Mouse (Mus musculus) midbrain, embryonic 14.5 days (tissue): ENCODE data around the gene Plxnb2. TPM values are rescaled to one million over a fixed set of nuclear protein-coding genes. Genes with fewer than 3 reads are reported as not detected.
A peak's percentile ranks its signal among the peaks of the same experiment; 100 is the strongest.

Experiments used
- ATAC-seq: fragments of 200-750 bp; cut with Nextera tagmentation; 2 replicates; pipeline ENCODE4 v1.8.0; 2017; ENCODE audit warnings: moderate number of reproducible peaks, moderate library complexity; ENCODE audit not compliant: low FRiP score, low TSS enrichment
- DNase-seq: peaks from one replicate; pipeline ENCODE4 v3.0.0-alpha.2; 2015
- H3K27ac ChIP-seq: fragments of 300-500 bp; sonication (generic); replicated peaks from 2 replicates; pipeline ENCODE4 v1.5.1; 2014; ENCODE audit warnings: mild to moderate bottlenecking, low read depth, low read length, moderate library complexity
- H3K27me3 ChIP-seq: fragments of 300-500 bp; sonication (generic); 2 replicates; pipeline ENCODE4 v1.6.1; 2014; ENCODE audit warnings: low read length, control low read depth, mixed read lengths; ENCODE audit not compliant: control insufficient read depth, insufficient read depth
- H3K36me3 ChIP-seq: fragments of 300-500 bp; sonication (generic); 2 replicates; pipeline ENCODE4 v1.6.1; 2014; ENCODE audit warnings: low read length, control low read depth; ENCODE audit not compliant: control insufficient read depth, insufficient read depth
- H3K4me1 ChIP-seq: fragments of 300-500 bp; sonication (generic); 2 replicates; pipeline ENCODE4 v1.6.1; 2014; ENCODE audit warnings: mild to moderate bottlenecking, antibody characterized with exemption, low read length, control low read depth; ENCODE audit not compliant: control insufficient read depth, insufficient read depth
- H3K4me2 ChIP-seq: fragments of 300-500 bp; sonication (generic); 2 replicates; pipeline ENCODE4 v1.6.1; 2014; ENCODE audit warnings: mild to moderate bottlenecking, low read length, moderate library complexity
- H3K4me3 ChIP-seq: fragments of 300-500 bp; sonication (generic); replicated peaks from 2 replicates; pipeline ENCODE4 v1.5.1; 2014; ENCODE audit warnings: low read depth, low read length
- H3K9ac ChIP-seq: fragments of 300-500 bp; sonication (generic); replicated peaks from 2 replicates; pipeline ENCODE4 v1.6.1; 2014; ENCODE audit warnings: mild to moderate bottlenecking, low read length, moderate library complexity
- H3K9me3 ChIP-seq: fragments of 300-500 bp; sonication (generic); 2 replicates; pipeline ENCODE4 v1.6.1; 2016; ENCODE audit warnings: low read length, control low read depth, mixed read lengths; ENCODE audit not compliant: control insufficient read depth
- WGBS: fragments of 180-500 bp; shearing (Covaris S2); extraction: QIAGEN DNeasy Blood & Tissue Kit; methylation state at CpG from one replicate; pipeline ENCODE4 v1.1.7; 2014; 5-methylcytosine and 5-hydroxymethylcytosine counted together
- polyA plus RNA-seq: library from polyadenylated mRNA; unstranded; fragments of >200 nt; fragmentation: Nextera tagmentation; extraction: Ambion mirVana; gene quantifications from 2 replicates; pipeline ENCODE4 v1.2.1, GENCODE M21; 2014

Plxnb2 gene
- polyA plus RNA-seq, 1 experiment from 2014 or later, result 107 TPM

DNA sequence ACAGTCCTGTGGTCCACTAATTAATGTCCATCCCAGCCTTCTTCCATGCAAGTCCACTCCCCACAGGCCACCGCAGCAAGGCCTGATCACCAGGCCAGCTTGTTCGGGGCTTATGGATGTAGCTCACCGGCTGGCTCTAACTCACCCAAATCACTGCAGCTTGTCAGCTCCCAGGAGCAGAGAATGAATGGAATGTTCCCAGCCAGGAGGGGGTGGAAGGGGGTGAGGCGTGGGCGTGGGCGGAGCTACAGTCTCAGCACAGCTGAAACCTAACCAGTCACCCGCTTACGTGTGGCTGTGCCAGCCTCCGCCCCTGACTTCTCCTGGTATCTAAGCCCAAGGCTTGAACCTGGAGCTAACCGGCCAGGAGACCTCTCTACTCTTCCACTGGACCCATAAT, 11.2 kb downstream of the Plxnb2 start:
- 0 out of 2 replicates have a peak overlapping the region, but pooled peaks have one; percentile 7 for H3K4me2 ChIP-seq
- WGBS, result 8% methylated on average over 10 of the region's 10 CpGs
- no peak overlapping the region for H3K9ac ChIP-seq
- no peaks in the 10 kb centered on the region for H3K9me3 ChIP-seq
- H3K4me3 ChIP-seq, result no peak overlapping the region
- 0 out of 2 replicates have a peak overlapping the region, but pooled peaks have one; percentile 0 for H3K27ac ChIP-seq
- no peaks in the 10 kb centered on the region for H3K27me3 ChIP-seq
- H3K36me3 ChIP-seq, result peaks cover 51% of the 10 kb centered on the region
- peak; percentile 71 for DNase-seq
- H3K4me1 ChIP-seq, result peaks cover 39% of the 10 kb centered on the region
- no peak for ATAC-seq

DNA sequence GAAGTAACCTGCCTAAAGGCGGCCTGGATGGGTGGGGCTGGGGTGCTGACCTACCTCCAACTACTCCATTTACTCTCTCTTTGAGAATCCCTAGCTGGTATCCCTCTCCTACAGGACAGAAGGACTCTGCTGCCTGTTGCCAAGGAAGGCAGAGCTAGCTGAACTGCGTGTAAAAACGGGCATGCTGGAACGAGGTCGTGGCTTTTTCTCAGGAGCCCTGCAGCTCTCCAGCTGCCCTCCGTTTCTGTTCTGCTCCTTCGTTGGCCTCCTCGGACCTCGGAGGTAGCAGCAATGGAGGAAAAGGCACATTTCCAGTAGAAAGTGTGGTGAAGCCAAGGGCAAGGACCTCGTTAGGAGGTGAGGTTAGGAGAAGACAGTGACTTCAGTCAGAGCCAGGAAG, 11.7 kb downstream of the Plxnb2 start:
- Histone ChIP-seq H3K4me2 (no peak overlapping the region), H3K27ac (0 out of 2 replicates have a peak overlapping the region, but pooled peaks have one; percentile 0), H3K27me3 (no peaks in the 10 kb centered on the region), H3K9ac (no peak overlapping the region), H3K36me3 (peaks cover 56% of the 10 kb centered on the region), H3K4me1 (peaks cover 34% of the 10 kb centered on the region), H3K4me3 (no peak overlapping the region), H3K9me3 (no peaks in the 10 kb centered on the region)
- WGBS, result 61% methylated on average over 10 of the region's 10 CpGs
- ATAC-seq (no peak), DNase-seq (no peak)

GRCm38 (mm10) chr15:89165478-89165877, 15.1 kb downstream of the Plxnb2 start:
- Histone ChIP-seq H3K4me3 (no peak overlapping the region), H3K9me3 (no peaks in the 10 kb centered on the region), H3K27ac (no peak overlapping the region), H3K4me1 (peaks cover 10% of the 10 kb centered on the region; the same call in 1 of the 2 replicates), H3K9ac (no peak overlapping the region), H3K27me3 (no peaks in the 10 kb centered on the region), H3K36me3 (peaks cover 91% of the 10 kb centered on the region), H3K4me2 (no peak overlapping the region)
- ATAC-seq (no peak), DNase-seq (no peak)
- WGBS, result 97% methylated on average over 12 of the region's 12 CpGs

DNA sequence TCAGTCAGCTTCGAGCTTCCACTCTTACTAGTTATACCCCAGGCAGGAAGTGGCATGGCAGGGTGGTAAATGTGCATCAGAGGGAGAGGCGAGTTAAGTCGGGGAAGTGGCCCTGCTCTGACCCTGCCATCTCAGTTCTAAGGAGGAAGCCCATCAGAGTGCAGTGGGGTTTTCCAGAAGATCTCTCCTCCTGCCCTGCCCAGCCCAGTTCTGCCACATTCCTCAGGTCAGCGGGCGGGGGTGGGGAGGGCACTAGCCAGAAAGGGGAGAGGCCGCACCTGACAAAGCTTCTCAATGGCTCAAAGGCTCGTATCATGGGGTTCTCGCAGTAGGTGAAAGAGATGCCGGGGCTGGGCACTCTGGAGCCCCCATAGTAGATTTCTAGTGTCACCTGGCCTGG, 19.2 kb downstream of the Plxnb2 start:
- no peaks in the 10 kb centered on the region for H3K9me3 ChIP-seq
- ATAC-seq, result no peak
- no peak for DNase-seq
- no peak overlapping the region for H3K4me3 ChIP-seq
- H3K27me3 ChIP-seq, result no peaks in the 10 kb centered on the region
- H3K36me3 ChIP-seq, result peaks cover 100% of the 10 kb centered on the region
- no peak overlapping the region for H3K27ac ChIP-seq
- WGBS, result 89% methylated on average over 9 of the region's 9 CpGs
- no peak overlapping the region for H3K9ac ChIP-seq
- H3K4me2 ChIP-seq, result no peak overlapping the region
- no peaks in the 10 kb centered on the region for H3K4me1 ChIP-seq

DNA sequence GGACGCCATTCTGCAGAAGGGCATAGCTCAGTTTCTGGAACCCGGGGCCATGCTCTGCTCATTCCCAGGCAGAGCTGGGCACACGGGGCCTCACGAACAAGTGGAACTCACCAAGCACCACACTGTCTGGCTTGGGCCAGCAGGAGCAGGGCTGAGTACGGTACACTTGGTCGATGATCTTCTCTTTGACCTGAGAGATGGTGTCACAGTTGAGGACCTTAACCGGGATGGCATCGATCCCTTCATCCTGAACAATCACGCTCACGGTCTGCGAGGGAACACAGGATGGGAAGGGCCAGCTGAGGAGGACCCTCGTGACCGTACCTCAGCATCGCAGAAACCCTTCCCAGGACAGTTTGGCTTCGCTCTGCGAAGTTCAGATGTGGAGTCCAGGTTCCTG, 22.1 kb downstream of the Plxnb2 start:
- Histone ChIP-seq H3K4me3 (no peak overlapping the region), H3K4me2 (no peak overlapping the region), H3K9me3 (no peaks in the 10 kb centered on the region), H3K36me3 (peaks cover 100% of the 10 kb centered on the region), H3K27me3 (no peaks in the 10 kb centered on the region), H3K27ac (no peak overlapping the region), H3K4me1 (no peaks in the 10 kb centered on the region), H3K9ac (no peak overlapping the region)
- ATAC-seq (no peak), DNase-seq (no peak)
- WGBS, result 95% methylated on average over 16 of the region's 16 CpGs

DNA sequence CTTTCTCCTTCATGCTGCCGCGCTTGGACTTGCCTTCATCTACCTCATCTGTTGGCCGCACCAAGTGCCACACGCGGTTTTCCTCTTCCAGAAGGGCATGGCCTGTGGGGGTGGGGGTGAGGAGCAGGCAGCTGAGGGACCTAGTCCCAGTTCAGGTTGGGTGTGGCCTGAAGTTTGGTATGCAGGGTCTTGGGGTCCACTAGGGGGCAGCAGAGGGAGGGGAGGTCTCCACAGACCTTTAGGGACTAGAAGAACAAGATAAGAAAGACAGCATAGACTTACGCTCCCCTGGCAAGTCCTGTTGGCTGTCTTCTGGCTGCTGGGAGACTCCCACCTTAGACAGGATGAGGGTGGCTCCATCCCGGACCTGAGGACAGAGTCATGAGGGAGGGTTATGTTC, 22.6 kb downstream of the Plxnb2 start:
- no peaks in the 10 kb centered on the region for H3K27me3 ChIP-seq
- H3K27ac ChIP-seq, result no peak overlapping the region
- peak; percentile 86 for DNase-seq
- no peaks in the 10 kb centered on the region for H3K4me1 ChIP-seq
- no peak for ATAC-seq
- no peak overlapping the region for H3K9ac ChIP-seq
- 72% methylated on average over 7 of the region's 7 CpGs for WGBS
- H3K4me3 ChIP-seq, result no peak overlapping the region
- H3K9me3 ChIP-seq, result no peaks in the 10 kb centered on the region
- H3K36me3 ChIP-seq, result peaks cover 96% of the 10 kb centered on the region
- no peak overlapping the region for H3K4me2 ChIP-seq

DNA sequence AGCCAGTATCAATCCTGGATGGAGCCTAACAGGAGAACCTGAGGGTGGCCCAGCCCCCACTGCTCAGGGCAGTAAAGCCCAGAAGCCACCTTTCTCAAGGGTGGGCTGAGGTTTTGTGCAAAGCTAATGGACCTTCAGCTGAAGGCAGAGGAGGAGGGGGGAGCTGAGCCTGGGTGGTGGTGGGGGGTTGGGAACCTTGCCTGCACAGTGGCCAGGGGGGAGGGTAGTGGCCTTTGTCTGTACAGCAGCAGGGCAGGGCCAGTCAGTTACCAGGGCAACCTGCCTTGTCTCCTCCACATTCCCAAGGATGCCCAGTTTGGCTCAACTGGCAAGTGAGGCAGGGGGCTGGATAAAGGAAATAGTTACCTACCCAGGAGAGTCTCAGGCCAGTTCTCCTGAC, 28.3 kb downstream of the Plxnb2 start:
- H3K4me1 ChIP-seq, result peaks cover 29% of the 10 kb centered on the region
- peaks cover 40% of the 10 kb centered on the region for H3K36me3 ChIP-seq
- H3K9me3 ChIP-seq, result no peaks in the 10 kb centered on the region
- ATAC-seq, result peak; percentile 59; the same call in 1 of the 2 replicates
- no peak overlapping the region for H3K4me2 ChIP-seq
- no peak overlapping the region for H3K4me3 ChIP-seq
- no peak overlapping the region for H3K9ac ChIP-seq
- H3K27me3 ChIP-seq, result no peaks in the 10 kb centered on the region
- peak overlapping the region; percentile 66 for H3K27ac ChIP-seq
- DNase-seq, result peak; percentile 68

DNA sequence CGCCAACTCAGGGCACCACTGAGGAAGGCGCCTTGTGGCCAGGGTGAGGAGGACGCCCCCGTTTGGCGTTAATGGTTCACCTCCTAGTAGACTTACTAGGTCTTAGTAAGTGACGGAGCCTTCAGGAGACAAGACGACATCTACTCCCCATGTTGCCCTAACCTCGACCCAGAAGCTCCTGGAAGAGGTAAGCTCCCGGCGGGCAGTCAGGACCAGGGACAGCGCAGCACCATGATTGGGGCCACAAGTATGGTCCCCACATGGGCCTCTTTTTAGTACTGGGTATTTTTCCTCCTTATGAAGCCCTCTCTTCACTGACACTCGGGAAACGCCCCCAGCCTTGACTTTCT, 30.6 kb downstream of the Plxnb2 start:
- Histone ChIP-seq H3K9ac (peak overlapping the region; percentile 90), H3K4me3 (peak overlapping the region; percentile 73), H3K9me3 (no peaks in the 10 kb centered on the region), H3K27ac (peak overlapping the region; percentile 90), H3K27me3 (no peaks in the 10 kb centered on the region), H3K4me1 (peaks cover 39% of the 10 kb centered on the region), H3K4me2 (peak overlapping the region; percentile 79), H3K36me3 (peaks cover 25% of the 10 kb centered on the region)
- WGBS, result 5% methylated on average over 13 of the region's 13 CpGs
- no peak for ATAC-seq
- DNase-seq, result peak; percentile 61

DNA sequence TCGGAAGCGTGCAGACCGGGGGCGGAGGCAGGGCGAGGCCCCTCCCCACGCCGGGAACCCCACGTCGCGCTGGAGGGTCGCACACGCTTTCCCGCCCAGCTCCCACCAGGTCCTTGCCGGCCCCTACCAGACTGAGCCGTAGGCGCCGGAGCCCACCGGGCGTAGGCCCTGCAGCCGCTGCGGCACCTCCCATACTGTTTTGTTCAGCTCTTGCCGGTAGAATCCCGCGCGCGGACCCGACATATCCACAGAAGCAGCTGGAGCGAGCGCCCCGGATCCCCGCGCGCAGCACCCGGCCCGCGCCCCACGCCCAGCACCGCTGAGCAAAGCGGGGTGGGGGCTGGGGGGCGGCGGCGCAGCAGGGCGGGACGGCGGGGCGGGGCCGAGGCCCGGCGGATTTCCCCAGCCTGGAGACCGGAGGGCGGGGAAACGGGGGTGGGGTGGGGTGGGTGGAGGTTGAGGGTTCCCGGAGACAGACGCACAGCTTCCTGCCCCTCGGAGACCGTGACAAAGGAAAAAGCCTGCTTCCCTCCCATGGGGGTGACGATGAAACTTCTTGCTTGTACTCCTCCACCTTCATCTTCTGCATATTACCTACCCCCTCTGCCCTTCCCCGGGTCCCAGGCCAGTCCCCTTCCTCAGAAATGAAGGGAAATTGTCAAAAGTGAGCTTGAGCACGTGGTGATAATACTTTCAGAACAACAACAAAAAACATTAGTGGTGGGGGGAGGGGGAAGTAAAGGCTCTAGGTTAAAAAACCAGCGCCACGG, 31.1 kb downstream of the Plxnb2 start, which contains the start of gene Mapk11:
Mapk11 (minus strand) TSS at position 358 of the 770 bp plus-strand sequence.
- peak; percentile 81 for DNase-seq

More for the DNA sequence above, 31.1 kb downstream of the Plxnb2 start, which contains the start of gene Mapk11:
- Histone ChIP-seq H3K36me3 (peaks cover 25% of the 10 kb centered on the region), H3K9ac (peak within 1 kb of the TSS; percentile 90), H3K9me3 (no peaks in the 10 kb centered on the region), H3K27ac (peak within 1 kb of the TSS; percentile 90), H3K4me1 (peaks cover 39% of the 10 kb centered on the region), H3K27me3 (no peaks in the 10 kb centered on the region), H3K4me3 (peak within 1 kb of the TSS; percentile 73), H3K4me2 (peak within 1 kb of the TSS; percentile 79)
- WGBS, result under 1% methylated on average over 59 of the region's 61 CpGs
- peak; percentile 66 for ATAC-seq
